Mouse (Mus musculus) hindbrain, postnatal 0 days (tissue): ENCODE measurements at regions not wholly inside any gene's neighbourhood (a gene's known extent, or its start where the extent isn't known, plus 50 kb on each side); places are given as distances from the start of the nearest gene placed in this dataset.

ENCODE experiments used
- ATAC-seq: fragments of 200-750 bp; cut with Nextera tagmentation; 2 replicates; pipeline ENCODE4 v1.8.0; 2017; ENCODE audit warnings: mild to moderate bottlenecking, moderate TSS enrichment, moderate library complexity
- DNase-seq: peaks from one replicate; pipeline ENCODE4 v3.0.0-alpha.2; 2015; ENCODE audit warnings: low spot score
- H3K27ac ChIP-seq: fragments of 300-500 bp; sonication (generic); 2 replicates; pipeline ENCODE4 v1.5.1; 2014; ENCODE audit warnings: mild to moderate bottlenecking
- H3K27me3 ChIP-seq: fragments of 300-500 bp; sonication (generic); 2 replicates; pipeline ENCODE4 v1.6.1; 2014; ENCODE audit warnings: low read length, mixed read lengths; ENCODE audit not compliant: insufficient read depth
- H3K36me3 ChIP-seq: fragments of 300-500 bp; sonication (generic); 2 replicates; pipeline ENCODE4 v1.6.1; 2014; ENCODE audit warnings: low read length, mixed read lengths; ENCODE audit not compliant: insufficient read depth
- H3K4me1 ChIP-seq: fragments of 300-500 bp; sonication (generic); 2 replicates; pipeline ENCODE4 v1.6.1; 2014; ENCODE audit warnings: antibody characterized with exemption, low read length, mixed read lengths; ENCODE audit not compliant: insufficient read depth
- H3K4me2 ChIP-seq: fragments of 300-500 bp; sonication (generic); 2 replicates; pipeline ENCODE4 v1.6.1; 2014; ENCODE audit warnings: low read depth, mild to moderate bottlenecking, low read length, moderate library complexity, mixed read lengths
- H3K4me3 ChIP-seq: fragments of 300-500 bp; sonication (generic); 2 replicates; pipeline ENCODE4 v1.5.1; 2014; ENCODE audit warnings: low read length
- H3K9ac ChIP-seq: fragments of 300-500 bp; sonication (generic); replicated peaks from 2 replicates; pipeline ENCODE4 v1.6.1; 2014; ENCODE audit warnings: mild to moderate bottlenecking, low read length, moderate library complexity, mixed read lengths
- H3K9me3 ChIP-seq: fragments of 300-500 bp; sonication (generic); 2 replicates; pipeline ENCODE4 v1.6.1; 2016; ENCODE audit warnings: low read length, mixed read lengths
- CTCF ChIP-seq: IDR thresholded peaks from 2 replicates; pipeline ENCODE4 v1.5.1; 2016; ENCODE audit warnings: antibody characterized with exemption, control low read depth, low read depth
- WGBS: fragments of 180-500 bp; shearing (Covaris S2); extraction: QIAGEN DNeasy Blood & Tissue Kit; methylation state at CpG from one replicate; pipeline ENCODE4 v1.1.7; 2014; 5-methylcytosine and 5-hydroxymethylcytosine counted together

GRCm38 (mm10) chr14:115028011-115028410, 64.0 kb upstream of the Gpc5 start:
- no peak for DNase-seq
- Histone ChIP-seq H3K9ac (no peak overlapping the region), H3K4me2 (no peak overlapping the region), H3K4me1 (no peaks in the 10 kb centered on the region), H3K27me3 (no peaks in the 10 kb centered on the region; the same call in 1 of the 2 replicates), H3K27ac (no peak overlapping the region), H3K9me3 (no peaks in the 10 kb centered on the region), H3K4me3 (no peak overlapping the region), H3K36me3 (no peaks in the 10 kb centered on the region)
- ATAC-seq, result no peak
- 85% methylated on average over 7 of the region's 7 CpGs for WGBS
- TF ChIP-seq CTCF, result no peak

GRCm38 (mm10) chr14:115031734-115032133, 60.3 kb upstream of the Gpc5 start:
- no peak overlapping the region for H3K9ac ChIP-seq
- no peaks in the 10 kb centered on the region for H3K4me1 ChIP-seq
- no peak overlapping the region for H3K4me2 ChIP-seq
- no peak for TF ChIP-seq CTCF
- H3K27me3 ChIP-seq, result no peaks in the 10 kb centered on the region
- no peaks in the 10 kb centered on the region for H3K9me3 ChIP-seq
- DNase-seq (no peak), ATAC-seq (no peak)
- H3K36me3 ChIP-seq, result no peaks in the 10 kb centered on the region
- H3K4me3 ChIP-seq, result no peak overlapping the region
- H3K27ac ChIP-seq, result no peak overlapping the region
- 52% methylated on average over 4 of the region's 4 CpGs for WGBS

GRCm38 (mm10) chr14:115033375-115033969, 58.5 kb upstream of the Gpc5 start:
- Histone ChIP-seq H3K27me3 (no peaks in the 10 kb centered on the region), H3K36me3 (no peaks in the 10 kb centered on the region), H3K4me2 (no peak overlapping the region), H3K4me3 (no peak overlapping the region), H3K4me1 (no peaks in the 10 kb centered on the region), H3K9me3 (no peaks in the 10 kb centered on the region), H3K27ac (no peak overlapping the region), H3K9ac (no peak overlapping the region)
- DNase-seq (no peak), ATAC-seq (no peak)
- 89% methylated on average over 5 of the region's 5 CpGs for WGBS
- no peak for TF ChIP-seq CTCF

- ATAC-seq (no peak), DNase-seq (no peak)
- H3K9ac ChIP-seq, result no peak overlapping the region
- no peaks in the 10 kb centered on the region for H3K9me3 ChIP-seq
- TF ChIP-seq CTCF, result no peak
- 93% methylated on average over 10 of the region's 10 CpGs for WGBS
- H3K4me3 ChIP-seq, result no peak overlapping the region
- H3K36me3 ChIP-seq, result no peaks in the 10 kb centered on the region
- H3K27ac ChIP-seq, result no peak overlapping the region
- no peak overlapping the region for H3K4me2 ChIP-seq
- H3K27me3 ChIP-seq, result peaks cover 4% of the 10 kb centered on the region; the same call in 1 of the 2 replicates
- no peaks in the 10 kb centered on the region for H3K4me1 ChIP-seq
Observed at GRCm38 (mm10) chr14:115034718-115035437, 57.1 kb upstream of the Gpc5 start.

GRCm38 (mm10) chr14:115037086-115037793, 54.8 kb upstream of the Gpc5 start:
- no peak overlapping the region for H3K4me3 ChIP-seq
- H3K9ac ChIP-seq, result no peak overlapping the region
- H3K4me1 ChIP-seq, result no peaks in the 10 kb centered on the region
- H3K9me3 ChIP-seq, result no peaks in the 10 kb centered on the region
- 32% methylated on average over 5 of the region's 5 CpGs for WGBS
- H3K27me3 ChIP-seq, result peaks cover 4% of the 10 kb centered on the region; the same call in 1 of the 2 replicates
- no peak overlapping the region for H3K4me2 ChIP-seq
- DNase-seq (no peak), ATAC-seq (no peak)
- H3K27ac ChIP-seq, result no peak overlapping the region
- H3K36me3 ChIP-seq, result no peaks in the 10 kb centered on the region
- no peak for TF ChIP-seq CTCF

GRCm38 (mm10) chr14:115038788-115039187, 53.2 kb upstream of the Gpc5 start:
- no peak overlapping the region for H3K27ac ChIP-seq
- no peak for TF ChIP-seq CTCF
- H3K36me3 ChIP-seq, result no peaks in the 10 kb centered on the region; the same call in 1 of the 2 replicates
- H3K4me2 ChIP-seq, result no peak overlapping the region
- H3K4me1 ChIP-seq, result 0 out of 2 replicates have a peak, but pooled peaks cover 2% of the 10 kb centered on the region
- DNase-seq (no peak), ATAC-seq (no peak)
- peaks cover 4% of the 10 kb centered on the region; the same call in 1 of the 2 replicates for H3K27me3 ChIP-seq
- no peaks in the 10 kb centered on the region for H3K9me3 ChIP-seq
- WGBS, result 81% methylated on average over 5 of the region's 5 CpGs
- H3K9ac ChIP-seq, result no peak overlapping the region
- no peak overlapping the region for H3K4me3 ChIP-seq
